Mouse (Mus musculus) retina, adult 2 months (tissue): ENCODE results near the gene Fem1a.
A peak's percentile ranks its signal among the peaks of the same experiment; 100 is the strongest.

ENCODE experiments used
- DNase-seq: peaks from one replicate; pipeline ENCODE4 v3.0.0-alpha.2; 2012; ENCODE audit warnings: low read depth, low spot score

Fem1a gene

GRCm38 (mm10) chr17:56303847-56304586 lies 47.4 kb downstream of the Fem1a start:
- DNase-seq: peak; percentile 77

- DNase-seq: no peak
Measured at GRCm38 (mm10) chr17:56304718-56305117, 48.1 kb downstream of the Fem1a start.

GRCm38 (mm10) chr17:56305156-56305555 lies 48.5 kb downstream of the Fem1a start:
- no peak for DNase-seq

DNA sequence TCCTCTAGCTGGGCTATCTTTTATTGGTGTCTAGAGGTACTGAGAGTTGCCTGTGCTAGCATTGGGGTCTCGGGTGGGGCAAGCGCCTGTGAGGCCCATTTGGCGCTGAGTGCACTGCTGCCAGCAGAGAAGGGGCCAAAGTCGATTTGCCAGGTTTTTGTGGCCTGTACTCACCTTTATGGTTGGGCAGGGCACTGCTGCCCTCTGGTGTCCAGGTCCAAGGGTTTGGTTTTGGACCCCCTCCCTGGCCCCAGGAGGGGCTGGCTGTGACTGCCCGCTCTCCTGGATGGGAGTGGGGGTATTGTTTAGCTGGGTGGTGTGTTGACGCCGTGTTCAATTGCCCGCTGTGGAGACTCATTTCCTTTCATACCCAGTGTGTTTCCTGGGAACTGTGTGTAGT lies 49.2 kb downstream of the Fem1a start:
- DNase-seq: no peak

GRCm38 (mm10) chr17:56308088-56308487 lies 51.5 kb downstream of the Fem1a start:
- DNase-seq: no peak

DNA sequence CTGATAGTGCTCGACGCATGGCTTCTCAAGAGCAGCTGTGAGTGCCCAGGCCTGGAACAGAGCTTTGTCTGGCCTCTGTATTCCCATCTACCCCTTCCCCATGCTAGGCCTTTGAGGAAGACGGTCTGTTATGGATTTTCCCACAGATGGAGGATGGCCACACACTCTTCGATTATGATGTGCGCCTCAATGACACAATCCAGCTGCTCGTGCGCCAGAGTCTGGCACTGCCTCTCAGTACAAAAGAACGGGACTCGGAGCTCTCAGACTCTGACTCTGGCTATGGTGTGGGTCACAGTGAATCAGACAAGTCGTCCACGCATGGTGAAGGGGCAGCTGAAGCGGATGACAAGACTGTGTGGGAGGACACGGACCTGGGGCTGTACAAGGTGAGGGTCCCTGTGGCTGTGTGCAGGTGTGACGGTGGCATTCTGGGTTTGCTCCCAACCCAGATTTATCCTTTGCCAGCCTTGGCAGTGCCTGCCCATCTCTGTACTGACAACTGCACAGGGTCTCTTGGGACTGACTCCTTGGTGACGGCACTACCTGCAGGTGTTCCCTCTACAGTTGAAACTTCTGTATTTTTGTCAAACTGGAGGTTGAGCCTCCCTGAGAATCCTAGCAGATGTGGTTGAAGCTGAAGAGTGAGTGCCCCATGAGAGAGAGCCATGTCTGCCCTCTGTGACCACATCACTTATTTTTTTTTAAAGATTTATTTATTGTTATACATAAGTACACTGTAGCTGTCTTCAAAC lies 52.8 kb downstream of the Fem1a start:
- no peak for DNase-seq
